Mouse (Mus musculus) bone marrow macrophage, adult 2 months (primary cell): ENCODE data around the gene Galnt17.

Source experiments
- CTCF ChIP-seq: IDR thresholded peaks from 2 replicates; pipeline ENCODE4 v1.5.1; 2012; ENCODE audit warnings: low read depth, mild to moderate bottlenecking, low read length, moderate library complexity
- POLR2A ChIP-seq: IDR thresholded peaks from 2 replicates; pipeline ENCODE4 v1.6.1; 2012; ENCODE audit warnings: mild to moderate bottlenecking, low read depth, low read length, borderline replicate concordance

DNA sequence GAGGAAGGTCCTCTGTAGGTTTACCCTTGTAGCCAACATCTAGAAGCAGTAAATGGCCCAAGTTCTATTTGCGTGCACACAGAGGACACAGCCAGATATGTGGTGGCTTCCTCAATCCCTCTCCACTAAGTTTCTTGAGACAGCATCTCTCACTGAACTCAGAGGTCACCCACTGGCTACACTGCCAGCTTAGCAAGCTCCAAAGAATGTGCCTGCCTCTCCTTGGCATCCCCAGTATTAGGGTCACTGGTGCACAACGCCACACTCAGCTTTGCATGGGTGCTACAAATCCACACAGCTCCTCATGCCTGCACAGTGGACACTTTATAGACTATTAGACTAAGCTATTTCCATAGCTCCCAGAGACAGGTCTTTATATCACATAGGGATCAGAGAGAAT is 21.6 kb downstream of the Galnt17 start:
- no peak for TF ChIP-seq CTCF
- no peak for TF ChIP-seq POLR2A
